Mouse (Mus musculus): ENCODE data around the gene Nup98.

The Nup98 gene

GRCm38 (mm10) chr7:102229814-102230213 is 19.8 kb upstream of the Nup98 start:
- no peak for DNase-seq (ENCODE audit: low spot score)

GRCm38 (mm10) chr7:102228049-102228670 is 18.2 kb upstream of the Nup98 start:
- DNase-seq (ENCODE audit: low spot score) = no peak

DNA sequence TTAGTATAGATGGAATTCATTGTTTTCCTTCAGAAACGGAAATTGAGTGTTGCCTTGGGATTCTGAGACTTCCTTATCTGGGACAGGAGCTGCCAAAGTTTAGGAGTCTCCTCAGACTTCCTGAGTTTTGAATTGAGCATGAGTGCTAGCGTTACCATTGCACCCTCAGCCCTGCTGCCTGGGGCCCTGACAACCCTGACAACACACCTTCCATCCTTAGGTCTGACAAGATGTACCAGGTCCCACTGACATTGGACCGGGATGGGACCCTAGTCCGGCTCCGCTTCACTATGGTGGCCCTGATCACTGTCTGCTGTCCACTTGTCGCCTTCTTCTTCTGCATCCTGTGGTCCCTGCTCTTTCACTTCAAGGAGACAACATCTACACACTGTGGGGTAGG is 16.1 kb upstream of the Nup98 start:
- DNase-seq (ENCODE audit: low spot score) = no peak

GRCm38 (mm10) chr7:102223883-102224738 is 14.1 kb upstream of the Nup98 start:
- DNase-seq (ENCODE audit: low spot score) = no peak

DNA sequence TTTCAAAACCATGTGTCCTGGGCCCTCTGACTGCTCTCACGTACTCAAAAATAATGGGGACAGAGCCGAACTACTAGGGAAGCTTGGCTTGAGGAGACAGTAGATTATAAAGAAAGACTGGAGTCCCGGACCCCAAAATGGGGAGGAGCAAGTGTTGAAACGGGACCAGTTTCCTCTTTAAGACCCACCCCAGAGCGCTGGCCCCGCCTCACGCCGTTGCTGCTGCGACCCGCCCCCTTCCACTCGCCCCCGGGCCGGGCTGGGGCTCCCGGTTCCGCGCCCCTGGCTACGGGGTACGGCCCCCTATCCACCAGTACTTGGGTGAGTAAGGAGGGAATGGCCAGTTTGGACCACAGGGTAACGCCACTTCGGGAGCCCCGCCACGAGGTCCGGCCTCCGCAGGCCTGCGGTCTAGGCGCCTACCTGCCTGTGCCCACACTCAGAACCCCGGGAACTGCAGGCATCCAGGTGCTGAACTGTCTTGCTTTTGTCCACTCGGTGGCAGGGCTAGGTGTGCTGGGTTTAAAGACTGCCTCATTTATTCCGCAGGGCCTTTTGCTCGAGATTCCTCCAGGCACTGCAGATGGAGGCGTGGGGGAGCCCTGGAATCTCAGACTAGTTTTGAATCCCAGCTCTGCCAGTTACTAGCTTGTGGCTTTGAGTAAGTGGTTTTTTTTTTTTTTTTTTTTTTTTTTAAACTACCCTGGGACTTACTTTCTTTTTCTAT is 13.0 kb upstream of the Nup98 start:
- DNase-seq (ENCODE audit: low spot score) = peak; percentile 55

DNA sequence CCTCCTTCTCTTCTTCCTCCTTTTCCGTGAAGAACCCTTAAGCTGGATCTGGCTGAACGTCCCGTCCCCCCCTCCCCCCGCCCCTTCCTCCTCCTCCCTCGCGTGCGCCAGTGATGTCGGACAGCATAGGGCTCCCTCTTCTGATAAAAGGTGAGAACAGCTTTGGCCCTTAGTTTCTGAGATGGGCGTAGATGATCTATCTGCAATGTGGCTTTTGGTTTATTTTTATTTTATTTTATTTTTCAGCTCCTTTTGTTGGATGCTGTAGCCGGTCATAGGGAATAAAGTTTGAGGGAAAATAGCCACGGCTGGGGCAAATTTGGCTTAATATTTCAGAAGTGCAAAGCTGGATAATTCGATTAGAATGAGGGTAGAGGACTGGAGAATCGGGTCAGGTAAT is 12.4 kb upstream of the Nup98 start:
- DNase-seq (ENCODE audit: low spot score) = peak; percentile 44

DNA sequence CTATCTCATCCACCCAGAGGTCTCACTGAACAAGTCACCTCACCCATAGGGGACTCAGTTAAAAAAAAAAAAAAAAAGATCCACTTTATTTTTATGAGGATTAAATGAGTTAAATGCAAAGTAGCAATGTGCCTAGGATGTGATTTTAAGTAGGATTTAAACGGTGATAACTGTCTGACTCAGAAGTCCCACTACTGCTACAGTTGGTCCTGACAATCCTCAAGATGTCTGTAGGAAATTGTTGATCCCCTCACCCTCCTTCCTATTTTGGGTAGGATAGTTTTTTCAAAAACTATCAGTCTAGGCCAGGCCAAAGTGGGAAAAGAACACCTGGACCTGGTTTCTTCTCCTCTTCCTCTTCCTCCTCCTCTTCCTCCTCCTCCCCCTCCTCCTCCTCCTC is 11.9 kb upstream of the Nup98 start:
- DNase-seq (ENCODE audit: low spot score) = no peak

DNA sequence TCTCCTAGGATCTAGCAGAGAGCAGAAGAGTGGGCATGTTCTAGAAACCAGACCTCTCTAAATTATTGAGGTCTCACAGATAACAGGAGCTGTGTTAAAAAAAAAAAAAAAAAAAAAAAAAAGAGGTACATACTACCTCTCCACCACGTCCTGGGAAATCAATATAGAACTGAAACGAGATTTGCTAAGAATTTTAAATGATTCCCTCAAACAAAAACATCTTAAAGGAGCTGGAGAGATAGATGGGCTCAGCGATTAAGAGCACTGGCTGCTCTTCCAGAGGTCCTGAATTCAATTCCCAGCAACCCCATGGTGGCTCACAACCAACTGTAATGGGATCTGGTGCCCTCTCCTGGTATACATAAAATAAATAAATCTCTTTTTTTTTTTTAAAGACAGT is 1.1 kb upstream of the Nup98 start:
- no peak for DNase-seq (ENCODE audit: low spot score)

DNA sequence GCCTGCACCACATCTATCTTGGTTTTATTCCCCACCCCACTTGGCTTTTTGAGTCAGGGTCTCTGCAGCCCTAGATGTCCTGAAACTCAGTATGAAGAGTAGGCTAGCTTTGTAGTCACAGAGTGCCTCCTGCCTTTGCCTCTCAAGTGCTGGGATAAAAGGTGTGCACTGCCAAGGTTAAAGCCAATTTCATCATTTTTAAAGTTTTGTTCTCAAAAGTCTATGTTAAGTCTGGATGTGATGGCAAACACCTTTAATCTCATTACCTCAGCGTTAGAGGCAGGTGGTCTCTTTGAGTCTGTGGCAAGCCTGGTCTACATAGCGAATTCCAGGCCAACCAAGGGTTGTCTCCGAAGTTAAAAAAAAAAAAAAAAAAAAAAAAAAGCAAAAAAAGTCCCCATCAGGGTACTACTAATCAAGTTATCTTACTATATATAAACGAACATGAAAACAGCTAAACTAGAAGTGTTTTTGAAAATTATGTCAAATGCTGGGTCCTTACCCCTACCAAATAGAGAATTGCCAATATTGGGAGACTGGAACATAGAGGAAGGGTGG is 1.1 kb downstream of the Nup98 start:
- no peak for DNase-seq (ENCODE audit: low spot score)

DNA sequence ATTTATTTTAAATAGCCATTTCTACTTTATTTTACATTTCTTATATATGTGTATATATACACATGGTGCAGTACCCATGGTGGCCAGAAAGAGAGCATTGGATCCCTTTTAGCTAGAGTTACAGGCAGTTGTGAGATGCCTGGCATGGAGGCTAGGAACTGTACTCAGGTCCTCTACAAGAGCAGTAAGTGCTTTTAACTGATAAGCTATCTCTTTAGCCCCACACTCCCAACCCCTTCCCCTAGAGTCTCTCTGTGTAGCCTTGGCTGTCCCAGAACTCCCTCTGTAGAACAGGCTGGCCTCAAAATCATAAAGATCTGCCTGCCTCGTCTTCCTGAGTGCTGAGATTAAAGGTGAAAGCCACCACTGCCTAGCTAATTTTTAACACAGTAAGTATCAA is 4.3 kb downstream of the Nup98 start:
- peak; percentile 17 for DNase-seq (ENCODE audit: low spot score)

- no peak for DNase-seq (ENCODE audit: low spot score)
Measured at GRCm38 (mm10) chr7:102204296-102204857, 5.6 kb downstream of the Nup98 start.

- DNase-seq (ENCODE audit: low spot score) = no peak
Measured at GRCm38 (mm10) chr7:102200996-102201785, 8.8 kb downstream of the Nup98 start.

- DNase-seq (ENCODE audit: low spot score) = no peak
Measured at GRCm38 (mm10) chr7:102200576-102200975, 9.4 kb downstream of the Nup98 start.

DNA sequence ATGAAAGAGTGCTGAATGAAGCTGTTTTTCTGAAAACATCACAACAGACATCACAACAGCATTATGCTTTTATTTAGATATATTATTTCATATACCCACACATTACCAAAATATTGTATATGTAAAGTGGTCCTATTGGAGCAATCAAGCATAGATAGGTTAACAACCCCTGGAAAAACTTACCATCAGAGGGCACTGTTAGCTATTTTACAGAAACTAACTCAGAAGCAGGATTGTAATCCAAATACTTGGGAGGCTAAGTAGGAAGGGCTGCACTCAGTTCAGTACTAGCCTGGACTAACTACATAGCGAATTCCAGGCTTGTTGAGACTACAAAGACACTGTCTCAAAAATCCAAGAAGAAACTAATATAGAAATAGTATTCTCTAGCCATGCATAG is 17.6 kb downstream of the Nup98 start:
- no peak for DNase-seq (ENCODE audit: low spot score)

DNA sequence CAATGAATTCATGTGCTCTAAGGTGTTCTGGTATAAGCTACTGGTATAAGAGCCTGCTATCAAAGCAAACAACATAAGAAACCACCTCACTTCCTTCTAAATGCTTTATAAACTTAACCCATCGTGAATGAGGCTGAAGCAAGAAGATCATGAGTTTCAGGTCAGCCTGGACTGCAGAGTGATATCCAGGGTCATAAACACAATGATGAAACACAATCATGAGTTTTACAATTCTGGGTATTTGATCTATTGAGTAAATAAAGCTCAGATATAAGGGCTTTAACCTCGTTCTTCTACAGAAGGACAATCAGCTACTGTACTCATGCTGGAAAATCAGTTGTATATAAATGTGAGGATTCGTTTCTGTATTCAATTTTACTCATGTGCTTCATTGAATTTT is 26.1 kb downstream of the Nup98 start:
- no peak for DNase-seq (ENCODE audit: low spot score)

DNA sequence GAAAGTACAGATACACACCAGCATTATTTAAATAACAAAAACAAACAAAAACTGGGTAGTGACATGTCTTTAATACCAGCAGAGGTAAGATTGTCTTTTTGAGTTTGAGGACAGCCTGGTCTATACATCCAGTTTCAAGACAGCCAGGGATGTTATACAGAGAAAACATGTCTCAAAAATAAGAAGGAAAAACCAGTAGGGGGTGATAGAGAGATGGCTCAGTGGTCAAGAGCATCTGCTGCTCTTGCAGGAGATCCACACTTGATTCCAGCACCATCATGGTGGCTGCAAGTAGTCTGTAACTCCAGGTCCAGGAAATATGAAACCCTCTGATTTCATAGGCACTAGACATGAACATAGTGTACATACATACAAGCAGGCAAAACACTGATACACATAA is 39.7 kb downstream of the Nup98 start:
- peak; percentile 0 for DNase-seq (ENCODE audit: low spot score)

GRCm38 (mm10) chr7:102153691-102154090 is 56.3 kb downstream of the Nup98 start:
- DNase-seq (ENCODE audit: low spot score) = no peak

DNA sequence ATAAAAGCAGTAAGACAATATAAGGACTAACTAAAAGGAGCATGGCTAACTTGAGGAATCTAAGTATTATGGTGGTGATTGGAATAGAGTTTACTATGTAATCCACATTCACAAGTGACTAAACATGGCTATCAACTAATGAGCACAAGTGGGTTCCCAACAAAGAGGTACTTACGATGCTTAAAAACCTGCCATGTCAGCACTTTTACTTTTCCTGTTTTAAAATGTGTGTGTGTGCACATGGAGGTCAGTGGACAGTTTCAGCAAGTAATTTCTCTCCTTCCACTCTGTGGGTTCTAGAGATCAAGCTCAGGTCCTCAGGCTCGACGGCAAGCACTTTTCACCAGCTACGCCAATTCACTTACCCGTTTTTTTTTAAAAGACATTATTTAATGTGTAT is 72.1 kb downstream of the Nup98 start:
- DNase-seq (ENCODE audit: low spot score) = no peak

- peak; percentile 20 for DNase-seq (ENCODE audit: low spot score)
Measured at GRCm38 (mm10) chr7:102137464-102137863, 72.5 kb downstream of the Nup98 start.

DNA sequence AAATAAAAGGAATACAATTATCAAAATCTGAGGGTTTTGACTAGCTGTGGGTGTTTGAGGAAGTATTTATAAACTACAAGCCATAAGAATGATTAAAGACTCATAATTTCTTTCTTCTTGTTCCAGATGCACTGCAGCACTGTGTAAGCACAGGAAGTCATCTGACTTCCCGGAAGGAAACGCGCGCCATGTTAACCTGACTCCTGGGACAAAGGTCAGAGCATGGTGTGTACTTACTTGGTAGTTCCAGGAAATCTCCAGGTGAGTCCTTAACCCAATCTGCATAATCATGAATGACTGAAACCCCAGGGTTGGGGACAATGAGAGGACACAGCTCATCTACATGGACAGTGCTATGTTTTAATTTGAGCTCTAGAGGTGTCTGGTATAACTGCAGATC is 77.6 kb downstream of the Nup98 start:
- DNase-seq (ENCODE audit: low spot score) = no peak

- no peak for DNase-seq (ENCODE audit: low spot score)
Measured at GRCm38 (mm10) chr7:102120326-102120725, 89.7 kb downstream of the Nup98 start.

DNA sequence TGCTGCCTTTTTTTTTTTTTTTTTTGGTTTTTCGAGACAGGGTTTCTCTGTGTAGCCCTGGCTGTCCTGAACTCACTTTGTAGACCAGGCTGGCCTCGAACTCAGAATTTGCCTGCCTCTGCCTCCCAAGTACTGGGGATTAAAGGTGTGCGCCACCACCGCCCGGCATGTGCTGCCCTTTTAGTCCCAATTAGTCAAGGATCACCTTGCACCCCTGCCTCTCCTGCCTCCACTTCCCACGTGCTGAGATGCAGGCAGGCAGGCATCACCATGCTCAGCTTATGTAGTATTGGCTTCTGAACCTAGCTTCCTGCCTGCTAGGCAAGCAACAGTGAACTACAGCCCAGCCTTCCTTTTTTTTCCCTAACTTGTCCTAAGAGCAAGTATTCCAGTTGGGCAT is 92.6 kb downstream of the Nup98 start:
- DNase-seq (ENCODE audit: low spot score) = no peak

Data from T-cell, adult 2 months (primary cell).